Mouse (Mus musculus): ENCODE results near the gene Arid3c. TPM values are rescaled to one million over a fixed set of nuclear protein-coding genes. Genes with fewer than 3 reads are reported as not detected.

Arid3c gene
- polyA plus RNA-seq, 1 experiment from 2014 or later: not detected

Other genes with a start within 250 kb of the Arid3c start
- gene AI464131, start 228.1 kb downstream of the Arid3c start, polyA plus RNA-seq (2014; fragmentation: Nextera tagmentation; extraction: Ambion mirVana): 4.6 and 4.8 TPM in 2 replicates
- 0.98 and 1.8 TPM in 2 replicates for gene 1110017D15Rik, start 213.8 kb downstream of the Arid3c start, polyA plus RNA-seq (2014; fragmentation: Nextera tagmentation; extraction: Ambion mirVana)
- 3.9 and 4.0 TPM in 2 replicates for gene Fam219a, start 161.6 kb downstream of the Arid3c start, polyA plus RNA-seq (2014; fragmentation: Nextera tagmentation; extraction: Ambion mirVana)
- 4.8 TPM in 2 replicates for gene Dnaic1, start 161.4 kb downstream of the Arid3c start, polyA plus RNA-seq (2014; fragmentation: Nextera tagmentation; extraction: Ambion mirVana)
- gene Enho, start 90.8 kb downstream of the Arid3c start, polyA plus RNA-seq (2014; fragmentation: Nextera tagmentation; extraction: Ambion mirVana): 30.7 and 30.9 TPM in 2 replicates
- 9.3 and 11.3 TPM in 2 replicates for gene Cntfr, start 34.1 kb downstream of the Arid3c start, polyA plus RNA-seq (2014; fragmentation: Nextera tagmentation; extraction: Ambion mirVana)
- 162 TPM in 2 replicates for gene Il11ra1, start 31.2 kb downstream of the Arid3c start, polyA plus RNA-seq (2014; fragmentation: Nextera tagmentation; extraction: Ambion mirVana)
- 65.3 and 71.5 TPM in 2 replicates for gene Rpp25l, start 17.6 kb downstream of the Arid3c start, polyA plus RNA-seq (2014; fragmentation: Nextera tagmentation; extraction: Ambion mirVana)
- gene Dctn3, start 8.0 kb downstream of the Arid3c start, polyA plus RNA-seq (2014; fragmentation: Nextera tagmentation; extraction: Ambion mirVana): 121 and 126 TPM in 2 replicates
- 35.4 and 40.0 TPM in 2 replicates for gene Galt, start 24.1 kb upstream of the Arid3c start, polyA plus RNA-seq (2014; fragmentation: Nextera tagmentation; extraction: Ambion mirVana)
- 81.2 and 90.6 TPM in 2 replicates for gene Sigmar1, start 25.0 kb upstream of the Arid3c start, polyA plus RNA-seq (2014; fragmentation: Nextera tagmentation; extraction: Ambion mirVana)
- 44.0 and 49.7 TPM in 2 replicates for gene Ccl27a, start 43.1 kb upstream of the Arid3c start, polyA plus RNA-seq (2014; fragmentation: Nextera tagmentation; extraction: Ambion mirVana)
- gene Gm21541, start 172.5 kb upstream of the Arid3c start, polyA plus RNA-seq (2014; fragmentation: Nextera tagmentation; extraction: Ambion mirVana): 29.6 and 32.8 TPM in 2 replicates
- 0.78 and 2.2 TPM in 2 replicates for gene Gm20878, start 210.4 kb upstream of the Arid3c start, polyA plus RNA-seq (2014; fragmentation: Nextera tagmentation; extraction: Ambion mirVana)
- gene Fam205a4, start 234.9 kb upstream of the Arid3c start, polyA plus RNA-seq (2014; fragmentation: Nextera tagmentation; extraction: Ambion mirVana): 0.49 TPM in 1 of 2 replicates, not detected in the other